Mouse (Mus musculus) CH12.LX (cell line): ENCODE data around the gene Dnajb11. TPM values are rescaled to one million over a fixed set of nuclear protein-coding genes. Genes with fewer than 3 reads are reported as not detected.

Source experiments
- DNase-seq: peaks from one replicate; pipeline ENCODE4 v3.0.0-alpha.2; 2013; ENCODE audit errors: extremely low read depth
- H3K27ac ChIP-seq: 2 replicates; pipeline ENCODE4 v1.5.1; 2012; ENCODE audit warnings: low read depth, mild to moderate bottlenecking, control low read depth, moderate library complexity; ENCODE audit not compliant: insufficient read depth
- H3K27me3 ChIP-seq: replicated peaks from 2 replicates; pipeline ENCODE3; 2012; ENCODE audit warnings: inconsistent platforms
- H3K36me3 ChIP-seq, 2 experiments: replicated peaks in 1 of 2; 2 replicates each; pipeline versions ENCODE3 to v1.6.1; 2012; ENCODE audit warnings: inconsistent platforms in 1 of 2, low read length in 1 of 2, mild to moderate bottlenecking in 1 of 2, mixed read lengths in 1 of 2, moderate library complexity in 1 of 2; ENCODE audit not compliant: control insufficient read depth in 1 of 2, insufficient read depth in 1 of 2
- H3K4me1 ChIP-seq, 2 experiments: 2 replicates each; pipeline ENCODE4 v1.6.1; 2012; ENCODE audit warnings: inconsistent platforms in 1 of 2, moderate library complexity in 1 of 2; ENCODE audit not compliant: insufficient read depth in 2 of 2, control insufficient read depth in 1 of 2
- H3K4me2 ChIP-seq: 2 replicates; pipeline ENCODE4 v1.6.1; 2012; ENCODE audit warnings: low read depth, mild to moderate bottlenecking, control low read depth; ENCODE audit not compliant: poor library complexity, insufficient read depth, severe bottlenecking
- H3K4me3 ChIP-seq, 3 experiments: fragments of 150-350 bp in 1 of 3; sonication (generic) in 1 of 3; replicated peaks in 1 of 3; 2 replicates each; pipeline versions ENCODE3 to v1.5.1; 2011 to 2012; ENCODE audit warnings: low read depth in 2 of 3, low read length in 2 of 3, mild to moderate bottlenecking in 2 of 3, moderate library complexity in 2 of 3, control low read depth in 1 of 3, improper control_type of control experiment in 1 of 3, inconsistent platforms in 1 of 3, mixed read lengths in 1 of 3; ENCODE audit not compliant: poor library complexity in 1 of 3
- H3K79me2 ChIP-seq: replicated peaks from 2 replicates; pipeline ENCODE4 v1.6.1; 2012; ENCODE audit warnings: mild to moderate bottlenecking, moderate library complexity; ENCODE audit not compliant: control insufficient read depth, poor library complexity, insufficient read depth, severe bottlenecking; ENCODE audit errors: extremely low read depth
- H3K9ac ChIP-seq: 2 replicates; pipeline ENCODE4 v1.6.1; 2012; ENCODE audit warnings: low read depth, mild to moderate bottlenecking, control low read depth, moderate library complexity; ENCODE audit not compliant: insufficient read depth
- H3K9me3 ChIP-seq: replicated peaks from 2 replicates; pipeline ENCODE3; 2012; ENCODE audit warnings: low read length, inconsistent platforms, mixed read lengths
- CTCF ChIP-seq, 2 experiments: IDR thresholded peaks in 1 of 2; conservative IDR thresholded peaks in 1 of 2; 2 replicates each; pipeline ENCODE4 v1.5.1; 2011 to 2012; ENCODE audit warnings: low read depth in 2 of 2, low read length in 2 of 2, improper control_type of control experiment in 1 of 2, inconsistent platforms in 1 of 2, mild to moderate bottlenecking in 1 of 2, moderate library complexity in 1 of 2
- ELF1 ChIP-seq: IDR thresholded peaks from 2 replicates; pipeline ENCODE4 v1.6.1; 2014; ENCODE audit warnings: low read depth, mild to moderate bottlenecking, inconsistent platforms, low read length, improper control_type of control experiment
- HCFC1 ChIP-seq: IDR thresholded peaks from 2 replicates; pipeline ENCODE4 v1.6.1; 2012; ENCODE audit warnings: low read depth, mild to moderate bottlenecking, inconsistent platforms, low read length, improper control_type of control experiment
- IRF4 ChIP-seq: IDR thresholded peaks from 2 replicates; pipeline ENCODE4 v1.6.1; 2014; ENCODE audit warnings: low read depth, mild to moderate bottlenecking, inconsistent platforms, low read length, improper control_type of control experiment
- JUN ChIP-seq: IDR thresholded peaks from 2 replicates; pipeline ENCODE4 v1.6.1; 2011; ENCODE audit warnings: low read depth, mild to moderate bottlenecking, low read length, improper control_type of control experiment, moderate library complexity; ENCODE audit not compliant: insufficient read depth
- JUND ChIP-seq: conservative IDR thresholded peaks from 2 replicates; pipeline ENCODE4 v1.6.1; 2011; ENCODE audit warnings: low read depth, low read length, improper control_type of control experiment
- MAFK ChIP-seq: IDR thresholded peaks from 2 replicates; pipeline ENCODE4 v1.6.1; 2011; ENCODE audit warnings: low read length, improper control_type of control experiment; ENCODE audit not compliant: insufficient replicate concordance
- MAX ChIP-seq: IDR thresholded peaks from 2 replicates; pipeline ENCODE4 v1.6.1; 2011; ENCODE audit warnings: low read length, improper control_type of control experiment
- MAZ ChIP-seq: IDR thresholded peaks from 2 replicates; pipeline ENCODE4 v1.6.1; 2012; ENCODE audit warnings: low read depth, mild to moderate bottlenecking, inconsistent platforms, low read length, improper control_type of control experiment, moderate library complexity
- MEF2A ChIP-seq: IDR thresholded peaks from 2 replicates; pipeline ENCODE4 v1.6.1; 2014; ENCODE audit warnings: low read depth, mild to moderate bottlenecking, inconsistent platforms, low read length, improper control_type of control experiment, borderline replicate concordance
- POLR2A ChIP-seq: IDR thresholded peaks from 2 replicates; pipeline ENCODE4 v1.6.1; 2011; ENCODE audit warnings: low read depth, mild to moderate bottlenecking, improper control_type of control experiment, low read length
- RAD21 ChIP-seq: IDR thresholded peaks from 2 replicates; pipeline ENCODE4 v1.6.1; 2011; ENCODE audit warnings: low read depth, mild to moderate bottlenecking, low read length, improper control_type of control experiment, moderate library complexity
- RCOR1 ChIP-seq: conservative IDR thresholded peaks from 2 replicates; pipeline ENCODE4 v1.6.1; 2012; ENCODE audit warnings: low read depth, mild to moderate bottlenecking, inconsistent platforms, low read length, improper control_type of control experiment
- SMC3 ChIP-seq: IDR thresholded peaks from 2 replicates; pipeline ENCODE4 v1.6.1; 2011; ENCODE audit warnings: low read depth, low read length, improper control_type of control experiment
- UBTF ChIP-seq: IDR thresholded peaks from 2 replicates; pipeline ENCODE4 v1.6.1; 2012; ENCODE audit warnings: low read depth, mild to moderate bottlenecking, inconsistent platforms, low read length, improper control_type of control experiment, moderate library complexity
- ZC3H11A ChIP-seq: IDR thresholded peaks from 2 replicates; pipeline ENCODE4 v1.6.1; 2012; ENCODE audit warnings: low read depth, mild to moderate bottlenecking, inconsistent platforms, low read length, improper control_type of control experiment
- ZKSCAN1 ChIP-seq: IDR thresholded peaks from 2 replicates; pipeline ENCODE4 v1.6.1; 2012; ENCODE audit warnings: low read depth, inconsistent platforms, low read length, improper control_type of control experiment, borderline replicate concordance
- ZNF384 ChIP-seq: IDR thresholded peaks from 2 replicates; pipeline ENCODE4 v1.6.1; 2012; ENCODE audit warnings: low read depth, low read length, improper control_type of control experiment, inconsistent platforms
- dilution Hi-C: fragments of 300-500 bp; cut with MboI; formaldehyde crosslinking; loops from 2 replicates; pipeline ENCODE4 v1.14.3; 2020; ENCODE audit warnings: low sequenced_read_pairs; ENCODE audit not compliant: extremely low pct_unique_long_range_greater_than_20kb, extremely low pct_ligation_motif_present
- in situ Hi-C: fragments of 300-500 bp; cut with MboI; formaldehyde crosslinking; loops from 3 replicates; pipeline ENCODE4 v1.14.3; 2019; ENCODE audit warnings: low sequenced_read_pairs, low pct_ligation_motif_present, low pct_unique_long_range_greater_than_20kb, mixed read lengths
- polyA plus RNA-seq: library from polyadenylated mRNA; unstranded; fragments of >175 nt; gene quantifications from 2 replicates; pipeline ENCODE4 v1.2.1, GENCODE M21; 2012; ENCODE audit warnings: low read depth; ENCODE audit not compliant: insufficient read length
- total RNA-seq, 2 experiments: library from RNA; depleted of rRNA; stranded (reverse); fragments of 300-350 nt in 1 of 2; fragments of >200 nt in 1 of 2; gene quantifications; 2 replicates each; pipeline ENCODE4 v1.2.3; 2012 to 2014

Gene Dnajb11
- total and polyA plus RNA-seq, 3 experiments, result 122 to 206 (median 129) TPM

DNA sequence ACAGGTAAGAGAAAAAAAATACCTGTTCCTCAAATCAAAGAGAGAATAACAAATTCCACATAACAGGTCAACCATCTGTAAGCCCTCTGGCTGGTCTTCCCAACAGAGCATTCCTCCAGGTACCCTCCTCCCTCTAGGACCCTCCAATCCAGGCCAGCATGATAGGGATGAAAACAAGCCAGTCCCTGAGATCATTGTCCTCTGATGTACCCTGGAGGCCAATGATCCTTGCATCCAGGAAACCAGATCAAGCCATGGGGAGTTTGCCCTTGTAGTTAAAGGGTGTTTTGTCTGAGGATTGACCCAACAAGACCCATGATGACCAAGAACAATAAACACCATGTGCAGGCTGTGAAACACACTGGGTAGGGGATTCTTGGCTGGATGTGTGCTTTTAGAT lies 56.6 kb downstream of the Dnajb11 start:
- no peaks in the 10 kb centered on the region for H3K36me3 ChIP-seq
- H3K9ac ChIP-seq, result no peak overlapping the region
- no peak overlapping the region for H3K4me2 ChIP-seq
- H3K27ac ChIP-seq, result no peak overlapping the region
- TF ChIP-seq HCFC1 (no peak), MAX (no peak), ZNF384 (no peak), POLR2A (no peak), ELF1 (no peak), RAD21 (no peak), ZKSCAN1 (no peak), MAFK (no peak), CTCF (conservative IDR thresholded peaks at IDR 0.05 in 1 of 2, IDR thresholded peaks at IDR 0.05 in 1 of 2; ENCODE audit: low read depth in 2 of 2, low read length in 2 of 2) (no peak), RCOR1 (no peak), IRF4 (no peak), UBTF (no peak), MAZ (no peak), ZC3H11A (no peak), JUND (no peak), JUN (no peak), MEF2A (no peak)
- H3K4me3 ChIP-seq, result no peak overlapping the region
- H3K79me2 ChIP-seq, result no peaks in the 10 kb centered on the region
- dilution Hi-C loops (no loop called here), in situ Hi-C loops (no loop called here)
- peaks cover 5% of the 10 kb centered on the region for H3K9me3 ChIP-seq
- peaks cover 0 to 6% of the 10 kb centered on the region in 2 experiments; a peak in 2 of 4 replicates for H3K4me1 ChIP-seq
- no peak for DNase-seq
- H3K27me3 ChIP-seq, result no peaks in the 10 kb centered on the region

- H3K27ac ChIP-seq, result no peak within 1 kb of the TSS
- no peaks in the 10 kb centered on the region for H3K27me3 ChIP-seq
- H3K9ac ChIP-seq, result no peak within 1 kb of the TSS
- H3K4me1 ChIP-seq, result peaks cover 0 to 21% of the 10 kb centered on the region in 2 experiments; a peak in 2 of 4 replicates
- in situ Hi-C loops, result no loop called here
- DNase-seq, result no peak
- H3K79me2 ChIP-seq, result no peaks in the 10 kb centered on the region
- H3K4me3 ChIP-seq, result no peak within 1 kb of the TSS
- peaks cover 5% of the 10 kb centered on the region for H3K9me3 ChIP-seq
- H3K4me2 ChIP-seq, result no peak within 1 kb of the TSS
- no peaks in the 10 kb centered on the region for H3K36me3 ChIP-seq
- no peak for TF ChIP-seq IRF4
- TF ChIP-seq SMC3, result no peak
- dilution Hi-C loops, result no loop called here
Observed at GRCm38 (mm10) chr16:22918034-22918433, 60.4 kb downstream of the Dnajb11 start, which contains the start of gene Fetub. Fetub (plus strand) TSS chr16:22918334.
